Mouse (Mus musculus): ENCODE data around the gene 1700013F07Rik. TPM values are rescaled to one million over a fixed set of nuclear protein-coding genes. Genes with fewer than 3 reads are reported as not detected.
"Not testable (repeated sequence)": the region's sequence is repeated elsewhere in the genome, so short reads cannot be mapped to it uniquely, and the experiment has no call there.

The 1700013F07Rik gene
- polyA plus RNA-seq, 1 experiment from 2014 or later, result not detected

DNA sequence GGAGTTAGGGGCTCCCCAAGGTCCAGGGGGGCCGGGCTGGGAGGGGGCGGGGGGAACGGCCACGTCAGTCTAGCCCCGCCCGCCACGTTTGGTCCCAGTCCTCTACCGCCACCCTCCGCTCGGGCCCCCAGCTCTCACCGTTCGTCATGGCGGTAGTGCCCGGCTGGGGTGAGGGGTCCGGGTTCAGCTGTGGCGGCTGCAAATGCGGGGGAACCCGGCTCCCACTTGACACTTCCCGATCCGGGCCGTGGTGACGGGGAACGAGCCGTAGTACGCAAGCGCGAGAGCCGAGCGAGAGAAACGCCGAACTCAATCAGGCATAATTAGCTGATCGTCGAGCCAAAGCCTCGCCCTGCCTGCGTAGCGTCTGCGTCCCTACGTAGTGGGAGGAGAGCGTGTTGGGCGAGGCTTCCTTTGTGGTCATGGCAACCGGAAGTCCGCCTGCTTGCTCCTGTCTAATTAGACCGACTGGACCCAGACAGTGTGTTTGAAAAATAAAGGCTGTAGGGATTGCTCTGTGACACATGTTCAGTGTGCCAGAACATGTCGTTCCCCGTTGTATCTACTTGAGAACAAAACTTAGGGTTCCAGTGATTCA lies 28.3 kb downstream of the 1700013F07Rik start, which contains the start of gene Tmem167b:
Gene Tmem167b (minus strand): TSS at position 334 of the 598 bp plus-strand sequence.
- Histone ChIP-seq H3K4me3 (ENCODE audit: low read depth, low read length) (peak within 1 kb of the TSS; percentile 83), H3K27me3 (ENCODE audit: control insufficient read depth, insufficient read depth, low read length) (no peaks in the 10 kb centered on the region), H3K36me3 (ENCODE audit: control insufficient read depth, insufficient read depth, low read length) (peaks cover 6% of the 10 kb centered on the region), H3K27ac (replicated peaks; ENCODE audit: low read depth, low read length) (peak within 1 kb of the TSS; percentile 22), H3K9ac (ENCODE audit: low read length) (peak within 1 kb of the TSS; percentile 69), H3K4me2 (ENCODE audit: low read depth, severe bottlenecking) (peak within 1 kb of the TSS; percentile 63), H3K4me1 (ENCODE audit: control insufficient read depth, insufficient read depth, low read length) (0 out of 2 replicates have a peak, but pooled peaks cover 3% of the 10 kb centered on the region), H3K9me3 (ENCODE audit: control insufficient read depth, low read length) (no peaks in the 10 kb centered on the region)
- ATAC-seq (ENCODE audit: insufficient number of reproducible peaks, low FRiP score, low TSS enrichment, low read depth) (peak; percentile 96), DNase-seq (ENCODE audit: low spot score) (peak; percentile 96)
- under 1% methylated on average over 45 of the region's 45 CpGs for WGBS

DNA sequence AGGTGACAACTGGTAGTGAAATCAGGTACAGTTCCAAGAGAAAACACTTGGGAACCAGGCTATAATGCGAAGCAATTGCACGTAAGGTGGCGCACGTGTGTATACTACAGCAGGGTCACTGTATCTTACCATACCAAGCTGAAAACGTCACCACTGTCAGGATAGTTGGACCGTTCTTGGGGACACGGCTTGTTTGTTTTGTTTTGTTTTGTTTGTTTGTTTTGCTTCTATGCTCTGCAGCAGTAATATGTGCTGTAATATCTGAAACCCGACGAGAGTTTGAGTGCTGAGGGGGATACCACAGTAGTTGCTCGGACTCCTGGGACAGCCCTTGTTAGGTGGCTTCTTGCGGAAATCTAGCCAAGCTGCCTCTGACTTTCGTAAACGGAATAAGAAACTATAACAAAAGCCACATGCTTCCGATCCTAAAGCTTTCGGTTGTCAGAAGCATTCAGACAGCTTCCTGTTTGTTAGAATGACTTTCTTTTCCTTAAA lies 28.9 kb downstream of the 1700013F07Rik start:
- Histone ChIP-seq H3K4me3 (ENCODE audit: low read depth, low read length) (peak overlapping the region; percentile 83), H3K27me3 (ENCODE audit: control insufficient read depth, insufficient read depth, low read length) (no peaks in the 10 kb centered on the region), H3K4me2 (ENCODE audit: low read depth, severe bottlenecking) (peak overlapping the region; percentile 63), H3K27ac (replicated peaks; ENCODE audit: low read depth, low read length) (peak overlapping the region; percentile 9; the same call in 1 of the 2 replicates), H3K9ac (ENCODE audit: low read length) (peak overlapping the region; percentile 2; the same call in 1 of the 2 replicates), H3K36me3 (ENCODE audit: control insufficient read depth, insufficient read depth, low read length) (peaks cover 6% of the 10 kb centered on the region), H3K9me3 (ENCODE audit: control insufficient read depth, low read length) (no peaks in the 10 kb centered on the region), H3K4me1 (ENCODE audit: control insufficient read depth, insufficient read depth, low read length) (0 out of 2 replicates have a peak, but pooled peaks cover 3% of the 10 kb centered on the region)
- DNase-seq (ENCODE audit: low spot score) (no peak), ATAC-seq (ENCODE audit: insufficient number of reproducible peaks, low FRiP score, low TSS enrichment, low read depth) (peak; percentile 67)
- WGBS, result 12% methylated on average over 15 of the region's 15 CpGs

DNA sequence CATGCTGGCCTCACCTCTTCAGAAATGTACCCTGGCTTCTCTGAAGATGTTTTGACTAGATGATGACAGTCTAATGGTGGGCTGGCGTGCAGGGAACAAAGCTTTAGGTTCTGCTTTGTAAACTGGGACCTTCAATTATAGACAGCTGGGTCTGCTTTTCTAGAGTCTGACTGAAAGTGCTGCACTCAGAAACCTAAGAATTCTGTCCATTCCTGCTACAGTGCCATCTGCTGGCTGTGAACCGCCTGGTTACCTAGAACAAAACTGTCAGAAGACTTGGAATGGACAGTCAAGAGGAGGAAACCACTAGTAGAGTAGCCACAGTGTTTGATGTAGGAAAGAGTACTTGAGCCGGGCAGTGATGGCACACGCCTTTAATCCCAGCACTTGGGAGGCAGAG lies 29.4 kb downstream of the 1700013F07Rik start:
- Histone ChIP-seq H3K9ac (ENCODE audit: low read length) (no peak overlapping the region; the same call in 1 of the 2 replicates), H3K36me3 (ENCODE audit: control insufficient read depth, insufficient read depth, low read length) (peaks cover under 1% of the 10 kb centered on the region; the same call in 1 of the 2 replicates), H3K9me3 (ENCODE audit: control insufficient read depth, low read length) (no peaks in the 10 kb centered on the region), H3K27me3 (ENCODE audit: control insufficient read depth, insufficient read depth, low read length) (no peaks in the 10 kb centered on the region), H3K4me1 (ENCODE audit: control insufficient read depth, insufficient read depth, low read length) (0 out of 2 replicates have a peak, but pooled peaks cover 3% of the 10 kb centered on the region), H3K4me3 (ENCODE audit: low read depth, low read length) (peak overlapping the region; percentile 83; the same call in 1 of the 2 replicates), H3K27ac (replicated peaks; ENCODE audit: low read depth, low read length) (no peak overlapping the region), H3K4me2 (ENCODE audit: low read depth, severe bottlenecking) (peak overlapping the region; percentile 63)
- ATAC-seq (ENCODE audit: insufficient number of reproducible peaks, low FRiP score, low TSS enrichment, low read depth) (no peak), DNase-seq (ENCODE audit: low spot score) (peak; percentile 87)
- WGBS, result 13% methylated on average over 4 of the region's 4 CpGs

GRCm38 (mm10) chr3:108567990-108568877 lies 34.3 kb downstream of the 1700013F07Rik start:
- Histone ChIP-seq H3K9ac (ENCODE audit: low read length) (no peak overlapping the region), H3K4me1 (ENCODE audit: control insufficient read depth, insufficient read depth, low read length) (0 out of 2 replicates have a peak, but pooled peaks cover 5% of the 10 kb centered on the region), H3K4me2 (ENCODE audit: low read depth, severe bottlenecking) (no peak overlapping the region), H3K4me3 (ENCODE audit: low read depth, low read length) (no peak overlapping the region), H3K9me3 (ENCODE audit: control insufficient read depth, low read length) (no peaks in the 10 kb centered on the region), H3K27me3 (ENCODE audit: control insufficient read depth, insufficient read depth, low read length) (no peaks in the 10 kb centered on the region), H3K27ac (replicated peaks; ENCODE audit: low read depth, low read length) (no peak overlapping the region), H3K36me3 (ENCODE audit: control insufficient read depth, insufficient read depth, low read length) (no peaks in the 10 kb centered on the region)
- DNase-seq (ENCODE audit: low spot score), result no peak
- 62% methylated on average over 15 of the region's 15 CpGs for WGBS
- no peak for ATAC-seq (ENCODE audit: insufficient number of reproducible peaks, low FRiP score, low TSS enrichment, low read depth)

DNA sequence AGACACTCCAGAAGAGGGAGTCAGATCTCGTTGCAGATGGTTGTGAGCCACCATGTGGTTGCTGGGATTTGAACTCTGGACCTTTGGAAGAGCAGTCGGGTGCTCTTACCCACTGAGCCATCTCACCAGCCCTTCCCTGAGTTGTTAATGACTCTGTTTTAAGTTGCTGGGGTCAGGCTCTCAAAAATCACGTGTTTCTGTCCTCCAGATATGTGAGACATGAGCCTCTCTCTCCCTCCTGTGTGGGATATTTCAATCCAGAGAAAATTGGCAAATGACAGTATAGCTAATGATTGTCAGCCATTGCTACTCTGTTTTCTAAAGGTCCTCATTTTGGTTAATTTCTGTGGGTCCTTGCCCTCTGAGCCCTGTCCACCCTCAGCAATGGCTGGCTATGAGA lies 35.7 kb downstream of the 1700013F07Rik start:
- WGBS, result 48% methylated on average over 2 of the region's 3 CpGs
- DNase-seq (ENCODE audit: low spot score); H3K4me3 ChIP-seq (ENCODE audit: low read depth, low read length): not testable (repeated sequence)

GRCm38 (mm10) chr3:108570813-108571212 lies 36.9 kb downstream of the 1700013F07Rik start:
- H3K4me3 ChIP-seq (ENCODE audit: low read depth, low read length), result peak overlapping the region; percentile 63
- ATAC-seq (ENCODE audit: insufficient number of reproducible peaks, low FRiP score, low TSS enrichment, low read depth) (no peak), DNase-seq (ENCODE audit: low spot score) (no peak)
- H3K36me3 ChIP-seq (ENCODE audit: control insufficient read depth, insufficient read depth, low read length), result no peaks in the 10 kb centered on the region
- H3K9me3 ChIP-seq (ENCODE audit: control insufficient read depth, low read length), result no peaks in the 10 kb centered on the region
- 89% methylated on average over 14 of the region's 14 CpGs for WGBS
- H3K4me2 ChIP-seq (ENCODE audit: low read depth, severe bottlenecking), result peak overlapping the region; percentile 77
- H3K4me1 ChIP-seq (ENCODE audit: control insufficient read depth, insufficient read depth, low read length), result 0 out of 2 replicates have a peak, but pooled peaks cover 5% of the 10 kb centered on the region
- H3K27me3 ChIP-seq (ENCODE audit: control insufficient read depth, insufficient read depth, low read length), result no peaks in the 10 kb centered on the region
- no peak overlapping the region for H3K9ac ChIP-seq (ENCODE audit: low read length)
- H3K27ac ChIP-seq (replicated peaks; ENCODE audit: low read depth, low read length), result no peak overlapping the region

More for the DNA sequence above, 35.7 kb downstream of the 1700013F07Rik start:
- H3K4me2 ChIP-seq (ENCODE audit: low read depth, severe bottlenecking); H3K27me3 ChIP-seq (ENCODE audit: control insufficient read depth, insufficient read depth, low read length); ATAC-seq (ENCODE audit: insufficient number of reproducible peaks, low FRiP score, low TSS enrichment, low read depth); H3K9ac ChIP-seq (ENCODE audit: low read length); H3K36me3 ChIP-seq (ENCODE audit: control insufficient read depth, insufficient read depth, low read length); H3K4me1 ChIP-seq (ENCODE audit: control insufficient read depth, insufficient read depth, low read length); H3K27ac ChIP-seq (replicated peaks; ENCODE audit: low read depth, low read length); H3K9me3 ChIP-seq (ENCODE audit: control insufficient read depth, low read length): not testable (repeated sequence)

DNA sequence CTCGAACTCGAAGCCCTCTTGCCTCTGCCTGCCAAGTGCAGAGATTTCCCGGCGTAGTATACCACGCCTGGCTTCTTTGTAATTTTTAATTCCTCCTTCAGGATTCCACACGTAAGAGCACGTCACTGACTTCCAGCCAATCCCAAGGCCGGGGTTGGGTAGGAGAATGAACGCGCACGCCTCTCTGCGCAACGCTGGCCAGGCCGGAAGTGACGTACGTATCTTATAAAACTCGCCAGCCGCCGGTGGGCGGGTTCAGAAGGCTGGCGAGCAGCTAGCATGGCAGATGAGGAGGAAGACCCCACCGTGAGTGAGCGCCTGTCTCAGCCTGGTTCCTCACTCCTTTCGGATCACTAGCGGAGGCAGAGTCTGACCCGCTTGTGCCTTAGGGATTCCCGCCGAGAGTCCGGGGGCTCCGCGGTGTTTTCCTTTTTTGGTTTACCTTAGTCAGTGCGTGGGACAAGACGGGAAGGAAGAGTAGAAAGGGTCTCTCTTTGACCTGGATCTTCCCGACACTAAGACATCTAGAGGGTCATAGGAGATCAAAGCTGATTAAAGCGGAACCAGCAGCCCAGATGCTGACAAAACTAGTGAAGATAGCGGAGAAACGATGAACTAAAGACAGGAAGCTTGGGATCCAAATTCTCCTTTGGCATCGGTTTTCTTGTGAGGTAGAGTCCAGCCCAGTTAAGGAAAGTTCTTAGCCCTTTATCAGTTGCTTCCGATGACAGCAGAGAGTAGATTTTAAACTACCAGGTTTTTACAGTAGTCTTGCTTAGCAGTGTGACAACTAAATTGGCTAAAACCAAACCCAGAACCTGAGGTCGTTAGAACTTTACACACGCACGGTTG lies 37.7 kb downstream of the 1700013F07Rik start, which contains the start of gene Taf13:
Gene Taf13 (plus strand): TSS at position 256 of the 852 bp plus-strand sequence.
- H3K27me3 ChIP-seq (ENCODE audit: control insufficient read depth, insufficient read depth, low read length), result no peaks in the 10 kb centered on the region
- no peaks in the 10 kb centered on the region for H3K36me3 ChIP-seq (ENCODE audit: control insufficient read depth, insufficient read depth, low read length)
- H3K4me1 ChIP-seq (ENCODE audit: control insufficient read depth, insufficient read depth, low read length), result 0 out of 2 replicates have a peak, but pooled peaks cover 5% of the 10 kb centered on the region
- whole genome bisulfite sequencing, result under 1% methylated on average over 42 of the region's 42 CpGs
- H3K4me2 ChIP-seq (ENCODE audit: low read depth, severe bottlenecking), result peak within 1 kb of the TSS; percentile 77
- DNase-seq (ENCODE audit: low spot score) (peak; percentile 96), ATAC-seq (ENCODE audit: insufficient number of reproducible peaks, low FRiP score, low TSS enrichment, low read depth) (peak; percentile 98)
- H3K9ac ChIP-seq (ENCODE audit: low read length), result peak within 1 kb of the TSS; percentile 82
- H3K27ac ChIP-seq (replicated peaks; ENCODE audit: low read depth, low read length), result no peak within 1 kb of the TSS
- H3K9me3 ChIP-seq (ENCODE audit: control insufficient read depth, low read length), result no peaks in the 10 kb centered on the region
- peak within 1 kb of the TSS; percentile 63 for H3K4me3 ChIP-seq (ENCODE audit: low read depth, low read length)

Data from limb, embryonic 11.5 days (tissue).